Mouse (Mus musculus) G1E (cell line): ENCODE results near the gene Rtn4rl2. TPM values are rescaled to one million over a fixed set of nuclear protein-coding genes. Genes with fewer than 3 reads are reported as not detected.

Experiments used
- ATAC-seq: 2 replicates; pipeline ENCODE4 v1.8.0; 2016; ENCODE audit warnings: mild to moderate bottlenecking; ENCODE audit not compliant: insufficient number of reproducible peaks, poor library complexity, low FRiP score, severe bottlenecking; ENCODE audit errors: extremely low read depth
- DNase-seq: peaks from one replicate; pipeline ENCODE4 v3.0.0; 2012; ENCODE audit warnings: low spot score
- H3K27me3 ChIP-seq: 2 replicates; pipeline ENCODE4 v1.6.1; 2012; ENCODE audit warnings: mild to moderate bottlenecking, low read length, inconsistent platforms; ENCODE audit not compliant: insufficient read depth
- H3K36me3 ChIP-seq: replicated peaks from 2 replicates; pipeline ENCODE3; 2012; ENCODE audit warnings: mild to moderate bottlenecking, inconsistent platforms
- H3K4me1 ChIP-seq: 2 replicates; pipeline ENCODE4 v1.6.1; 2012; ENCODE audit warnings: low read depth, low read length, inconsistent platforms, mixed read lengths; ENCODE audit not compliant: insufficient read depth
- H3K4me3 ChIP-seq: 2 replicates; pipeline ENCODE4 v1.5.1; 2012; ENCODE audit warnings: low read depth, mild to moderate bottlenecking, inconsistent platforms, low read length, moderate library complexity, mixed read lengths
- H3K9me3 ChIP-seq: replicated peaks from 2 replicates; pipeline ENCODE4 v1.6.1; 2012; ENCODE audit warnings: inconsistent platforms
- CTCF ChIP-seq: IDR thresholded peaks from 2 replicates; pipeline ENCODE4 v1.5.1; 2012; ENCODE audit warnings: low read depth, low read length, inconsistent platforms, mixed read lengths
- GATA1 ChIP-seq: IDR thresholded peaks from 2 replicates; pipeline ENCODE4 v1.6.1; 2012; ENCODE audit warnings: borderline replicate concordance, low read length, inconsistent platforms, mixed read lengths
- GATA2 ChIP-seq: IDR thresholded peaks from 2 replicates; pipeline ENCODE4 v1.6.1; 2012; ENCODE audit warnings: low read depth, low read length, inconsistent platforms, borderline replicate concordance
- POLR2AphosphoS5 ChIP-seq: IDR thresholded peaks from 2 replicates; pipeline ENCODE4 v1.6.1; 2012; ENCODE audit warnings: low read depth, low read length, inconsistent platforms; ENCODE audit not compliant: insufficient replicate concordance
- TAL1 ChIP-seq: conservative IDR thresholded peaks from 2 replicates; pipeline ENCODE4 v1.6.1; 2012; ENCODE audit warnings: low read depth, low read length, inconsistent platforms, mixed read lengths
- polyA plus RNA-seq: library from polyadenylated mRNA; stranded (reverse); fragments of >175 nt; gene quantifications from 2 replicates; pipeline ENCODE4 v1.2.3, GENCODE M21; 2012
- total RNA-seq, 2 experiments: library from RNA; stranded (forward) in 1 of 2; stranded (reverse) in 1 of 2; fragments of 200-1000 nt in 1 of 2; fragments of >200 nt in 1 of 2; fragmentation: Nextera tagmentation in 1 of 2; gene quantifications; 2 replicates each; pipeline ENCODE4 v1.2.3; 2014 to 2017

The Rtn4rl2 gene
- total RNA-seq (2014; fragmentation: Nextera tagmentation) (not detected in 2 replicates), total RNA-seq (2017) (not detected in 2 replicates), polyA plus RNA-seq (not detected in 2 replicates)

DNA sequence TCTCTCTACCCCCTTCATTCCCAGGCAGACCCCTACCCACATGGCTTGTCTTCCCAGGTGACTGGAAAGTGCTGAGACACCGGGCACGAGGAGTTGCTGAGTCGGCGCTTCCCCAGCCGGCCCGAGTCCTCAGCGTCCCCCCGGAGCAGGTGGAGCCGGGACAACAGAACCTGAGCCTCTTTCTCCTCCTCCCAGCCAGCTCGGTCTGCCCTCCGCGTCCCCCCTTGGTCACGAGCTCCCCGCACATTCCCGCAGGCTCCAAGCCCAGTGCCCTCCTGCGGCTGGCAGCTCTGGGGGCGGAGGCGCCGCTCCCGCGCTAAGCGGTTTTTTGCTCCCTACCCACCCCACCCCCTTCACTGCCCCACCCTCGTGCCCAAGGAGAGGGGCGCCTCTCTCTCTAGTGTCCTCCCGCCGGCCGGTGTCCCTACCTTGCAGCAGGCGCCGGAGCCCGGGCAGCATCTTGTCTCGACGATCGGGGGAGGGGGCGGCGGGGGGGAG is at the start of gene Rtn4rl2:
Gene Rtn4rl2 (minus strand): TSS at position 477 of the 498 bp plus-strand sequence.
- Histone ChIP-seq H3K27me3 (peaks cover 52% of the 10 kb centered on the region), H3K4me3 (no peak within 1 kb of the TSS; the same call in 1 of the 2 replicates)

GRCm38 (mm10) chr2:84935065-84935464 is 48.6 kb upstream of the Rtn4rl2 start:
- TF ChIP-seq TAL1 (no peak), GATA1 (no peak), GATA2 (no peak), POLR2AphosphoS5 (no peak), CTCF (no peak)
- H3K27me3 ChIP-seq, result peaks cover 7% of the 10 kb centered on the region
- H3K9me3 ChIP-seq, result 0 out of 2 replicates have a peak, but pooled peaks cover 2% of the 10 kb centered on the region
- H3K36me3 ChIP-seq, result peaks cover 5% of the 10 kb centered on the region
- no peak for ATAC-seq
- H3K4me1 ChIP-seq, result peaks cover 47% of the 10 kb centered on the region
- no peak overlapping the region for H3K4me3 ChIP-seq
- DNase-seq, result no peak

More for the DNA sequence above, at the start of gene Rtn4rl2:
- peaks cover 14% of the 10 kb centered on the region for H3K4me1 ChIP-seq
- DNase-seq, result no peak
- ATAC-seq, result no peak
- TF ChIP-seq GATA1, result no peak
- TF ChIP-seq GATA2, result no peak
- TF ChIP-seq CTCF, result no peak
- TF ChIP-seq POLR2AphosphoS5, result no peak
- no peak for TF ChIP-seq TAL1
- peaks cover 3% of the 10 kb centered on the region; the same call in 1 of the 2 replicates for H3K9me3 ChIP-seq
- no peaks in the 10 kb centered on the region for H3K36me3 ChIP-seq

DNA sequence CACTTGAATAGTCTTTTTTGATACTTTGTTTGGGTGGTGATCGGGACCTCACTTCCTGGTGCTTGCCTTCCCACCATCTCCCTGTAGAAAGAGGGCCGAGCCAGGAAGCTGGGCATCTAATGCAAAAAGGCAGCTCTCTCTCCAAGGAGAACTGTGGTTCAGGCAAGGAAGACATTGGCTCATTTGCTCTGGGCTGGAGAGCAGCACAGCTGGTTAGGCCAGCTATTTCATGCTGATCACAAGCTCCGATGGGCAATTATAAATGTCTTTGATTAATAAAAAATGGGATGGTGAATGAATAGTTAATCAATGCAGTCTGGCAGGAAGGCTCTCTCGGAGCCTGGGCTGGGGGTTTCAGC is 48.1 kb upstream of the Rtn4rl2 start:
- Histone ChIP-seq H3K9me3 (0 out of 2 replicates have a peak, but pooled peaks cover 2% of the 10 kb centered on the region), H3K4me1 (peaks cover 44% of the 10 kb centered on the region), H3K36me3 (peaks cover 1% of the 10 kb centered on the region), H3K27me3 (peaks cover 8% of the 10 kb centered on the region), H3K4me3 (no peak overlapping the region)
- TF ChIP-seq TAL1 (no peak), GATA1 (no peak), CTCF (no peak), POLR2AphosphoS5 (no peak), GATA2 (no peak)
- no peak for DNase-seq
- no peak for ATAC-seq

- H3K4me1 ChIP-seq, result peaks cover 39% of the 10 kb centered on the region
- TF ChIP-seq TAL1 (no peak), CTCF (no peak), GATA2 (no peak), POLR2AphosphoS5 (no peak), GATA1 (no peak)
- ATAC-seq (no peak), DNase-seq (no peak)
- H3K27me3 ChIP-seq, result peaks cover 8% of the 10 kb centered on the region
- no peak overlapping the region for H3K4me3 ChIP-seq
- 0 out of 2 replicates have a peak, but pooled peaks cover 2% of the 10 kb centered on the region for H3K9me3 ChIP-seq
- H3K36me3 ChIP-seq, result no peaks in the 10 kb centered on the region
These were observed 47.6 kb upstream of the Rtn4rl2 start for GRCm38 (mm10) chr2:84933992-84934648.

DNA sequence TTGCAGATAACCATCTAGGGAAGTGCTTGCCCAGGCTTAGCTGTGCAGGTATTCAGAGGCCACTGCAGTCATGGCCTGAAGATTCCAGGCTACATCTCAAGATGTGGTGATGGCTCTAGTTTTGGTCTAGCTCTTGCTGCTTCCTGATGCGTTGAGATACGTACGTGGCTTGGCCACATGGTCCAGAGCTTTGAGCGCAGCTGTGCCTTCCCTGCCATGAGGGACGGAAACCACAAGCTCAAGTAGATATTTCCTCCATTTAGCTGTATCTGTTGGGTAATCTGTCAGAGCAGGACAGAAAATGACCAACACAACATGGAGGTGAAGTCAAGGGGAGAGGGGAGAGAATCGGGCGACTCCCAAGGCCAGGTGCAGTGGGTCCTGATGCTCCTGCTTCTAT is 43.7 kb upstream of the Rtn4rl2 start:
- Histone ChIP-seq H3K4me1 (peaks cover 14% of the 10 kb centered on the region), H3K27me3 (peaks cover 10% of the 10 kb centered on the region), H3K9me3 (no peaks in the 10 kb centered on the region), H3K36me3 (no peaks in the 10 kb centered on the region), H3K4me3 (no peak overlapping the region)
- ATAC-seq (no peak), DNase-seq (no peak)
- no peak for TF ChIP-seq POLR2AphosphoS5
- no peak for TF ChIP-seq CTCF
- TF ChIP-seq GATA1, result no peak
- TF ChIP-seq TAL1, result no peak
- TF ChIP-seq GATA2, result no peak

DNA sequence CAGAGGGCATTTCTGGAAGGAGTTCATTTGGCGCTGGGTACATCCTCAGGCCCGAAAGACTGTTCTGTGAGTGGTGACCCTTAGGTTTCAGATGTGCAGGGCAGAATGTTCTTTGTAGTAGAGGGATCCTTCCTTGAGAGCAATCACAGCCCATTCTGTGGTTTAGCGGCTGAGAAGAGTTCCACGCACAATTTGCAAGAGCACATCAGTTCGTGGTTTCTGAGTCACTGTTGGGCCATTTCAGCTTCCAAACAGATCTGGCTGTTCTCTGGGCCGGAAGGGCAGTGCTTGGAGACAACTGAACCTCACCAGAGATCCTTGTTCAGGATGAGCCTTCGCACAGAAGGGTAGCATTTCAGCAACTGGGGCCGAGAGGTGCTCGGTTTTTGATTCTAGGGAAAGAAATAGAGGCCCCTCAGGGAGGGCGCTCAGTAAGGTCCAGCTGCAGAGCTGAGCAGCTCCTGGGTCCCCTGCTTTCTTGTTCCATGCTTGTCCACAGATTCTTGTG is 33.1 kb upstream of the Rtn4rl2 start:
- H3K4me1 ChIP-seq, result peaks cover 2% of the 10 kb centered on the region; the same call in 1 of the 2 replicates
- peaks cover 3% of the 10 kb centered on the region; the same call in 1 of the 2 replicates for H3K9me3 ChIP-seq
- H3K27me3 ChIP-seq, result peaks cover 9% of the 10 kb centered on the region
- H3K36me3 ChIP-seq, result no peaks in the 10 kb centered on the region
- no peak for DNase-seq
- TF ChIP-seq GATA1, result no peak
- no peak for TF ChIP-seq GATA2
- no peak for TF ChIP-seq CTCF
- no peak for TF ChIP-seq TAL1
- TF ChIP-seq POLR2AphosphoS5, result no peak
- ATAC-seq, result no peak
- H3K4me3 ChIP-seq, result no peak overlapping the region
